Mouse (Mus musculus): ENCODE results near the gene Amigo2.

DNA sequence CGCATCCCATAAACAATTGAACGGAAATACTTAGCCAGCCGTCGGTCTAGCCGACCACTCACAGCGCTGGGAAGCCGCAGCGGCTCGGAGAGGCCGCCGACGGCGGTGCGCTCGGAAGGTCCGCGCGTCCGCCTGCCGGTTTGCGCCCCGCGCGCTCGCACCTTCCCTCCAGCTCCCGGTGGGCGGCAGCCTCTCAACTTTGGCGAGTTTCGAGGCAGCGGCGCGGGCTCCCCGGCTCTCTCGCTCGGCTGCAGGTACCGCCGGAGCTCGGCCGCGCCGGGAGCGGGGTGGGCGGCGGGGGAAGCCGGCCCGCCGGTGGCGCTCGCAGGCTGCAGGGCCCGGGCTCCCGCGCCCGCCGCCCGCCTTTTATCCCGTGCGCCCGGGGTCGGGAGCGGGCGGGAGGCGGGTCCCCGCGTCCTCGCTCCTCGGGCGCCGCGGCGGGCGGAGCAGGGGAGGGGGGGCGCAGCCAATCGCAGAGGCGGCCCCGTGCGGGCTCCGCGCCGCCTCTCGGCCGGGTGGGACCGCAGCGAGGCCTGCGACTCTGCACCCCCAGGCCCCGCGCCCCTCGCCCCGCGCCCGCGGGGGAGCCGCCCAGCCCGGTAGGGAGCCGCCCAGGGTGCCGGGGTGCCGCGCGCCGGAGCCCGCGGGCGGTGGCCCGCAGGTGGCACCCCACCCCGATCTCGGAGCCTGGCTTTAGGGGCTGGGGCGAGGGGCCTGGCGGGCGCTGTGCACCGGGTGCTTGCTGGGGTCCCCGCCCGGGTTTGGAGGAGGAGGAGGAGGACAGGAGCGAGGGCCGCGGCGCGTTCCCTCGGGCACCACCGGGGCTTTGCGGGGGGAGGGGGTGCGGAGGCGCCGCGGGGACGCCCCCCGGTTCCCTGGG lies at the start of gene Amigo2, which contains the start of gene Pced1b:
- TF ChIP-seq CTCF (IDR thresholded peaks at IDR 0.05) (peak; percentile 21; the same call in 1 of the 2 replicates), EP300 (IDR thresholded peaks at IDR 0.05; ENCODE audit: insufficient read depth, low read depth, low read length) (no peak)

Measured in heart, adult 2 months (tissue).